Mouse (Mus musculus) embryonic facial prominence, embryonic 11.5 days (tissue): ENCODE measurements around the gene Psmc3ip. TPM values are rescaled to one million over a fixed set of nuclear protein-coding genes. Genes with fewer than 3 reads are reported as not detected.

Experiments
- ATAC-seq: fragments of 200-750 bp; cut with Nextera tagmentation; replicated peaks from 2 replicates; pipeline ENCODE4 v1.8.0; 2017; ENCODE audit warnings: low read depth; ENCODE audit not compliant: insufficient number of reproducible peaks, low FRiP score, low TSS enrichment
- DNase-seq: peaks from one replicate; pipeline ENCODE4 v3.0.0-alpha.2; 2015; ENCODE audit warnings: low spot score
- H3K27ac ChIP-seq: fragments of 300-500 bp; sonication (generic); replicated peaks from 2 replicates; pipeline ENCODE4 v1.5.1; 2014; ENCODE audit warnings: mild to moderate bottlenecking, low read depth, low read length, control low read depth
- H3K27me3 ChIP-seq: fragments of 300-500 bp; sonication (generic); 2 replicates; pipeline ENCODE4 v1.6.1; 2014; ENCODE audit warnings: mild to moderate bottlenecking, low read length, moderate library complexity, mixed read lengths; ENCODE audit not compliant: control insufficient read depth, insufficient read depth
- H3K36me3 ChIP-seq: fragments of 300-500 bp; sonication (generic); replicated peaks from 2 replicates; pipeline ENCODE4 v1.6.1; 2014; ENCODE audit warnings: low read depth, mild to moderate bottlenecking, low read length, moderate library complexity, mixed read lengths; ENCODE audit not compliant: control insufficient read depth, insufficient read depth
- H3K4me1 ChIP-seq: fragments of 300-500 bp; sonication (generic); 2 replicates; pipeline ENCODE4 v1.6.1; 2014; ENCODE audit warnings: low read length, mixed read lengths; ENCODE audit not compliant: control insufficient read depth, insufficient read depth
- H3K4me2 ChIP-seq: fragments of 300-500 bp; sonication (generic); 2 replicates; pipeline ENCODE4 v1.6.1; 2014; ENCODE audit warnings: low read depth, mild to moderate bottlenecking, control low read depth, low read length, moderate library complexity
- H3K4me3 ChIP-seq: fragments of 300-500 bp; sonication (generic); 2 replicates; pipeline ENCODE4 v1.5.1; 2014; ENCODE audit warnings: low read depth, low read length, control low read depth
- H3K9ac ChIP-seq: fragments of 300-500 bp; sonication (generic); replicated peaks from 2 replicates; pipeline ENCODE4 v1.6.1; 2014; ENCODE audit warnings: mild to moderate bottlenecking, control low read depth, low read length
- H3K9me3 ChIP-seq: fragments of 300-500 bp; sonication (generic); replicated peaks from 2 replicates; pipeline ENCODE4 v1.6.1; 2016; ENCODE audit warnings: mild to moderate bottlenecking, low read length, inconsistent platforms, mixed read lengths; ENCODE audit not compliant: control insufficient read depth
- WGBS: fragments of 180-500 bp; shearing (Covaris S2); extraction: QIAGEN DNeasy Blood & Tissue Kit; methylation state at CpG from one replicate; pipeline ENCODE4 v1.1.7; 2014; 5-methylcytosine and 5-hydroxymethylcytosine counted together
- polyA plus RNA-seq: library from polyadenylated mRNA; unstranded; fragments of >200 nt; fragmentation: Nextera tagmentation; extraction: Ambion mirVana; gene quantifications from 2 replicates; pipeline ENCODE4 v1.2.1, GENCODE M21; 2014

Gene Psmc3ip
- polyA plus RNA-seq, result 61.2 and 62.4 TPM in 2 replicates

DNA sequence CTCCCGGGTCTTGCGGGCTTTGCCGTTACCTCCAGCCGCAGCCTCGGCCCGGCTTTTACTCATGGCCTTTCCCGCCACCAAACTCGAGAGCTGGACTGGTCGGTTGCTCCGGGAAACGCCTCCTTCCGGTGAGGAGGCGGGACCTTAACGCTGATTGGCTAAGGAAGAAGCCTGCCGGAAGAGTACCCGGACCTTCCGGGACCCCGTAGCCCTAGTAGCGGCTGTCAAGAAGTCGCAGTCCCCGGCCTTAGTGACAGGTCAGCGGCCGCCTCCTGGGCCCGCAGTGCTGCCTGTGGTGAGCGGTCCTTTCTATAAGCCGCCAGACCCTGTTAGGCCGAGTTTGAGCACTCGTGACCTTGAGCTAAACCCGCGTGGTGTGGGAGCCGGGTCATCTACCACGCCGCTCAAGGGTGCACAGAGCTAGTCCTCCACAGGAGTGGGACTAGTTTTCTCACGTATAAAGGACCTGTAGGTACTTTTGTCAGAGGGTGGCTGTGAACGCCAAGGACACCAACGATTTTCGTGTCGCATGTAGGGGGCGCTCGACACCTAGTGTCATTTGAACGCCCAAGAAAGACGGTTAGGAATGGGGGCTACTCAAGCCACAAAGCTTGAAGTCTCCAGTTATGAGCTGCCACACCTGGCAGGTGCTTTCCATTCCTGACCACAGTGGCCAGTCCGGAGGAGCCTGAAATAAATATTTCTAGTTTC, at the start of gene Psmc3ip:
TSS of gene Psmc3ip (minus strand) at position 123 of the 711 bp plus-strand sequence.
- Histone ChIP-seq H3K4me3 (peak within 1 kb of the TSS; percentile 78), H3K9me3 (no peaks in the 10 kb centered on the region), H3K4me1 (no peaks in the 10 kb centered on the region), H3K36me3 (peaks cover 13% of the 10 kb centered on the region), H3K4me2 (peak within 1 kb of the TSS; percentile 86), H3K27me3 (no peaks in the 10 kb centered on the region), H3K9ac (peak within 1 kb of the TSS; percentile 84), H3K27ac (peak within 1 kb of the TSS; percentile 47; the same call in 1 of the 2 replicates)
- peak; percentile 93 for ATAC-seq
- 1% methylated on average over 43 of the region's 43 CpGs for WGBS
- DNase-seq, result peak; percentile 98

DNA sequence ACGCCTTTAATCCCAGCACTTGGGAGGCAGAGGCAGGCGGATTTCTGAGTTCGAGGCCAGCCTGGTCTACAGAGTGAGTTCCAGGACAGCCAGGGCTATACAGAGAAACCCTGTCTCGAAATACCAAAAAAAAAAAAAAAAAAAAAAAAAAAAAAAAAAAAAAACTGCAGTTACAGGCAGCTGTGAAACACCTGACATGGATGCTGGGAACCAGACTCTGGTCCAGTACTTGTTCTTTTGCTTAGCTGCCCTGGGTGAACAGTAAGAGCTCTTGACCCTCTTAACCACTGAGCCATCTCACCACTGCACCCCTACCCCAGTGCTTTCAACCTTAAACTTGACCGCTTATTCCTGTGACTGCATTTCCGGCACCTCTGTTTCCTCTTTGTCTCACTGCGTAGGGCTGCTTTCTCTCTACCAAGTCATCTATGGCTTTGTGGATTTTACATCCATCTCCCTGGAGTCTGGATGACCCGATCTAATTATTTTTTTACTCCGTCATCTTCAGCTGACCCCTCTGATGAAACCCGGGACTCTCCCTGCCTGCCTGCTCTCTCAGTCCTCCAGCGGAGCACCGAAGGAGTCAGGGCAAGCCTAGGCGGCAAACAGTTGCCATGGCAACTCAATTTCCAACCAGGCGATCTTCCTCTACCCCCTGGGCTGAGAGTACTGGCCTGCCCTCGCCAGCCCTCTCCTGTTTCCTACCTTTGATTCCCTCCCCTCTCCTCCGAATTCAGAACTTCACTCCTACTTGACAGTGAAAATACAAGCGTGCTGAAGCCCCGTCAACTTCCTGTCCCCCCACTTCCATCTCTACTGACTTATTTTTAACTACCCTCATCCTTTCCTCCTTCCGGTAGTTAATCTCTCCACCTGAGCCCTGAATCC, 48.3 kb upstream of the Psmc3ip start:
- Histone ChIP-seq H3K9ac (peak overlapping the region; percentile 18; the same call in 1 of the 2 replicates), H3K4me1 (no peaks in the 10 kb centered on the region), H3K36me3 (no peaks in the 10 kb centered on the region), H3K4me3 (0 out of 2 replicates have a peak overlapping the region, but pooled peaks have one; percentile 3), H3K9me3 (no peaks in the 10 kb centered on the region), H3K27ac (no peak overlapping the region), H3K27me3 (no peaks in the 10 kb centered on the region; the same call in none of the 2 replicates), H3K4me2 (peak overlapping the region; percentile 28)
- DNase-seq, result peak; percentile 83
- 20% methylated on average over 18 of the region's 19 CpGs for WGBS
- peak; percentile 80; the same call in 1 of the 2 replicates for ATAC-seq

DNA sequence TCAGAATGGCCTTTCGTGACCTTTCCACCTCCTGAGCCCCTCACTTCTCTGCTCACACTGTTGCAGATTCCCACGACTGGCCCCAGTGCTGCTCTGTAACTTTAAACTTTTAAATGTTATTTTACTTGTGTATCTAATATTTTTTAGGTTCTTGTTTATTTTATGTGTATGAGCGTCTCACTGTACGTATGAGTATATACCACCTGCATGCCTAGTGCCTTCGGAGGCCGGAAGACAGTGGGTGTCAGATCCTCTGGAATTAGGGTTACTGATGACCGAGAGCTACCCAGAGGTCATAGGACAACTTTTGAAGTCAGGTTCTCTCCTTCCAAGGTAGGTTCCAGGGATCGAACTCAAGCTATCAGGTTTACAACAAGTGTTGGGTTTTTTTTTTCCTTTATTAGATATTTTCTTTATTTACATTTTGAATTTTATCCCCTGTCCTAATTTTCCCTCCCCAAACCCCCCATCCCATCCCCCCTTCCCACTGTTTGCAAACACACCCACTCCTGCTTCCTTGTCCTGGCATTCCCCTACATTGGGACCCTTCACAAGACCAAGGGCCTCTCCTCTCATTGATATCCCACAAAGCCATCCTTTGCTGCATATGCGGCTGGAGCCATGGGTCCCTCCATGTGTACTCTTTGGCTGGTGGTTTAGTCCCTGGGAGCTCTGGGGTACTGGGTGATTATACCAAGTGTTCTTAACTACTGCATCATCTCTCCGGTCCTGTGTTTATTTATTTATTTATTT, 47.2 kb upstream of the Psmc3ip start:
- Histone ChIP-seq H3K27me3 (no peaks in the 10 kb centered on the region; the same call in none of the 2 replicates), H3K9ac (no peak overlapping the region), H3K9me3 (no peaks in the 10 kb centered on the region), H3K4me2 (no peak overlapping the region), H3K4me1 (no peaks in the 10 kb centered on the region), H3K4me3 (no peak overlapping the region), H3K36me3 (no peaks in the 10 kb centered on the region), H3K27ac (no peak overlapping the region)
- DNase-seq (no peak), ATAC-seq (no peak)
- 81% methylated on average over 10 of the region's 10 CpGs for WGBS

GRCm38 (mm10) chr11:101141088-101141487, 45.9 kb upstream of the Psmc3ip start:
- Histone ChIP-seq H3K36me3 (no peaks in the 10 kb centered on the region), H3K4me3 (no peak overlapping the region), H3K4me2 (no peak overlapping the region), H3K9me3 (no peaks in the 10 kb centered on the region), H3K27ac (no peak overlapping the region), H3K9ac (no peak overlapping the region), H3K27me3 (no peaks in the 10 kb centered on the region; the same call in none of the 2 replicates), H3K4me1 (no peaks in the 10 kb centered on the region)
- 80% methylated on average over 8 of the region's 8 CpGs for WGBS
- DNase-seq, result no peak
- ATAC-seq, result no peak

DNA sequence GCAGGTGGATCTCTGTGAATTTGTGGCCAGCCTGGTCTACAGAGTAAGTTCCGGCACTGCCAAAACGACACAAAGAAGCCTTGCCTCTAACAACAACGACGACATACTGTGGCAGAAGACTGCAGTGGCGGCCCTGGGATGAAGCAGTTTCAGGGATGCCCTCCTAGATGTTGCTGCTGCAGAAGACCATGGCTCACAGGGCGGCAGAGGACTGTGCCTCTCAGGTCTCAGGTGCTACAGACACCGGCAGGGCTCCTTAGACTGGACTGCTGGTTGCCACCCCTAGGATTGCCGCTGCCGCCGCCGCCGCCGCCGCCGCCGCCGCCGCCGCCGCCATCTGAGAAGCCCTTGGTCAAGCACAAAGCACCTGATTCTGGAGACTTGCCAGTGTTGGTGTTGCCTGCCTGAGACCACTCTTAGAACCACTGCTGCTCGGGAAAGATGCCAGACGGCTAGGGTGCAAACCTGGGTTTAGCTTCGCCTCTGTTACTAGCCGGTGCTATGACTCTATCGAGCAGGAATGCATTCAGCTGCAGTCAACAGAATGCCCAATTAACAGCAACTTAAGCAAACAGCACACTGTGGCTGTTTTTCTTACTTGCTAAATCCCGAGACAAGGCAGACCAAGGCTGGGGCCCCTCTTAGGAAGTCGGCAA, 45.1 kb upstream of the Psmc3ip start:
- no peak overlapping the region for H3K27ac ChIP-seq
- peak overlapping the region; percentile 37 for H3K4me2 ChIP-seq
- WGBS, result 45% methylated on average over 27 of the region's 27 CpGs
- H3K36me3 ChIP-seq, result no peaks in the 10 kb centered on the region
- no peaks in the 10 kb centered on the region; the same call in none of the 2 replicates for H3K27me3 ChIP-seq
- no peak for DNase-seq
- H3K9ac ChIP-seq, result peak overlapping the region; percentile 50
- no peaks in the 10 kb centered on the region for H3K4me1 ChIP-seq
- H3K9me3 ChIP-seq, result no peaks in the 10 kb centered on the region
- no peak for ATAC-seq
- 0 out of 2 replicates have a peak overlapping the region, but pooled peaks have one; percentile 17 for H3K4me3 ChIP-seq

DNA sequence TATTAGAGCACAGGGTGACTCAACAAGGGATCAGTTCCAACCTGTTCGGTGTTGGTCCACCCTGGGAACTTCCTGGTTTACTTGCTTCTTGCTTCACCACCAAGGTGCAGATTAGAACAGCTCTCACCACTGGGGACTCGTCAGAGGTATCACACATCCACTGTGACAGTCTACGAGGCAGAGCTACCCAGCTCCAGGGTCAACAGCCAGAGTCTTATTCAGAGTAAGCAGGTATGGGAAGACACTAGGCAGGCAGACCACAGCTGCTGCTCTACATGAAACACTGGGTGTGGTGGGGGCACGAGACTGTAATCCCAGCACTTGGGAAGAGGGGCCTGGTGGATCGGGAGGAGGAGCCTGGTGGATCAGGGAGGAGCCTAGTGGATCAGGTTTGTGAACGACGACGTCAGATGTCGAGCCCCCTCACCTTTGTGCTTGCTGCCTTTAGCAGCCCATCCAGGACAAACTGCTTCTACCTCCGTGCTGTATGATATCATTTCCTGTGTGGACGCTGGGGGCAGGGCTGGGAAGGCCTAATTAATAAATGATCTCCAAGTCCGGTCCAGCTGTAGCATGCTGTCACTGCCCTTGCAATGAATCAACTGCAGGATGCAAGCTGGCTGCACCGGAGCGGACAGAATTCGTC, 43.4 kb upstream of the Psmc3ip start:
- Histone ChIP-seq H3K4me2 (peak overlapping the region; percentile 20; the same call in 1 of the 2 replicates), H3K27ac (no peak overlapping the region), H3K4me3 (no peak overlapping the region), H3K9me3 (no peaks in the 10 kb centered on the region), H3K9ac (peak overlapping the region; percentile 15; the same call in 1 of the 2 replicates), H3K36me3 (no peaks in the 10 kb centered on the region), H3K4me1 (no peaks in the 10 kb centered on the region), H3K27me3 (no peaks in the 10 kb centered on the region; the same call in none of the 2 replicates)
- DNase-seq (peak; percentile 45), ATAC-seq (peak; percentile 66; the same call in 1 of the 2 replicates)
- 28% methylated on average over 15 of the region's 15 CpGs for WGBS

DNA sequence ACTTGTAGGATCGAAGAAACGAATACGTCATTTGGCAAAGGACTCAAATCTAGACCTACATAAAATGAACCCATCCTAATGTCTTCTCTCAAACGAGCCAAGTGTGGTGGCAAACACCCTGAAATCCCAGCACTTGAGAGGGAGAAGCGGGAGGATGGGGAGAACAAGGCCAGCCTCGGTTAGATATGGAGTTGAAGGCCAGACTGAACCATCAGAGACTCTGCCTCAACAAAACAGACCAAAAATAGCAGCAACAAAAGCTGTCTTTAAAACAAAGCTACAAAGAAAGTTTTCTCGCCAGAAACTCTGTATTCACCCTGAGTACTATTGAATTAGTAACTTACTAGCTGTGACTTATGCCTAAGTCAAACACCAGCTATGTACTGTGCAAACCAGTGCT, 41.8 kb upstream of the Psmc3ip start:
- WGBS, result 84% methylated on average over 7 of the region's 7 CpGs
- DNase-seq, result no peak

More for the DNA sequence above, 41.8 kb upstream of the Psmc3ip start:
- no peak overlapping the region for H3K27ac ChIP-seq
- no peaks in the 10 kb centered on the region for H3K4me1 ChIP-seq
- no peak overlapping the region for H3K9ac ChIP-seq
- H3K4me2 ChIP-seq, result no peak overlapping the region
- no peaks in the 10 kb centered on the region for H3K36me3 ChIP-seq
- H3K4me3 ChIP-seq, result no peak overlapping the region
- ATAC-seq, result no peak
- H3K9me3 ChIP-seq, result no peaks in the 10 kb centered on the region
- H3K27me3 ChIP-seq, result no peaks in the 10 kb centered on the region; the same call in none of the 2 replicates
